Comparison of ENCODE assay signal across 14 mouse cellular contexts in the genomic region with DNA sequence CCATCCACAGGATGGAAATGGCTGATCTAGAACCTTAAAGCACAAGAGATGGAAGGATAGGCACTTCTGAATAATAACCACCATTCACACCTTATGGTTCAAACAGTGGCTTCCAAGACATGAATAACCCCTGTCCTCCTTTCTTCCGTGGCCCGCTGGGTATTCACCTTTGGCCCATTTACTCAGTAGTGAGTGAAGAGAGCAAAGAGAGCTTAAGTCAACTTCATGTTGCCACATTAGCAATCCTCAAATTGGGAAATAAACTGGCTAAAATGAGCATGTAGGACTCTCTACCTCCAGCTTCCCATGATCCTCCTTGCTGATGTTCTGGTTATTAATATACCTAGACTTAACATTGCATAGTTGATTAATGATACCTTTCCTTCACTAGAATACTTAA.
DNase-seq lines count a peak whose midpoint lies in the region.
"Had no signal": no experiment of that assay in that cellular context is flagged by ENCODE, and none has a peak within 500 bp of the region (broad histone marks: within the 10 kb centered on the region; RNA-seq: fewer than 3 reads in every experiment).

No protein-coding gene starts in this region.

- peak; percentile 19 for DNase-seq in adrenal gland, adult 2 months
- DNase-seq in adrenal gland, adult 18-20 months (ENCODE audit: low spot score in 2 of 2): no peak
- peak; percentile 75 for DNase-seq in kidney, adult 11 months
- no peak for DNase-seq in kidney, postnatal 10 days
- DNase-seq in kidney, postnatal 25 days: peak; percentile 53 to 86
- no peak for DNase-seq in kidney, postnatal 4 days
- DNase-seq in adipocyte (ENCODE audit: low spot score): peak; percentile 55
- no peak for DNase-seq in frontal cortex, postnatal 25 days (ENCODE audit: low spot score in 2 of 2)
- DNase-seq: cerebellum, adult 11-12 months; cerebellum, adult 9-11 months; embryo, embryonic 11 days; liver; lung, postnatal 36 days; right cerebral cortex, postnatal 25 days had no signal

Comparison
In these comparisons a context has a peak if more than half of its experiments do, and no peak if none do; other contexts are left out.
1. DNase-seq: peak in adrenal gland, adult 2 months (single experiment), kidney, adult 11 months (single experiment), kidney, postnatal 25 days (2 of 2) and adipocyte (single experiment); none in adrenal gland, adult 18-20 months (0 of 2), kidney, postnatal 10 days (single experiment), kidney, postnatal 4 days (0 of 2) and frontal cortex, postnatal 25 days (0 of 2).